Mouse (Mus musculus) testis, adult 10 weeks (tissue): Measurements from ENCODE around the gene Psmd12. TPM values are rescaled to one million over a fixed set of nuclear protein-coding genes. Genes with fewer than 3 reads are reported as not detected.

Experiments used
- polyA plus RNA-seq: library from polyadenylated mRNA; stranded (reverse); fragments of 350-450 nt; fragmentation: Illumina TruSeq; extraction: RNeasy Lipid Tissue Mini Kit (QIAGEN cat#74804); gene quantifications from one replicate; pipeline ENCODE4 v1.2.3, GENCODE M21; 2014; ENCODE audit warnings: low read depth, low replicate concordance

Gene Psmd12
- polyA plus RNA-seq = 205 TPM

DNA sequence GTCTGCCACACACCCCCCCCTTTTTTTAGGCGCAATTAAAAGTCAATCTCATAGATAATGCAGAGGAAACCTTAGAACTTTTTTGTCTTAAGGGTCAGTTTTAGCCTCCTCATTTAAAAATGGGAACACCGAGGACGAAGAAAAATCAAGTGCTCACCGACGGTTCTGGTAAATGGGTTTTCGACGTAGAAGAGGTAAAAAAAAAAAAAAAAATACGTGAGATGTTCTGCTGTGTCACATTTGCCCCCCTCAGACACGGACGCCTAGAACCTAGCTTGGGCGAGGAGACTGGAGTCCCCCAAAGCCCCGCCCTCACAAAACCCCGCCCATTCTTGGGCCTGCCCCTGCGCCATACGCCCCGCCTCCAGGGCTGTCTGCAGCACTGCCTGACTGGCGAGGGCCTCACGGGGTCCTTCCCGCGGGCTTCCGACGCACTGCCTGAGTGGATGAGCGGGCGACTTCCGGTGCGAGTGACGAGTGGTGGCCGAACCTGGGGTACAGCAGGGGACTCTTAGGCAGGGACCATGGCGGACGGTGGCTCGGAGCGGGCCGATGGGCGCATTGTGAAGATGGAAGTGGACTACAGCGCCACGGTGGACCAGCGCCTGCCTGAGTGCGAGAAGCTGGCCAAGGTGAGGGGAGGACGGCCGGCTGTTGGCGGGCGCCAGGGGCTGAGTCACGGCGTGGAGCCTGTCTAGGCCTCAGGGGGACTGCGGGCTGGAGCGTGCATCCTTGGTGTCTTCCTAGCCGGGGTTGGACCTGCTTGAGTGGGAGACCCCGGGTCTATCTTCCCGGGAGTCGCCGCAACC, at the start of gene Psmd12:
TSS of gene Psmd12 (plus strand) at position 432 of the 809 bp plus-strand sequence.

GRCm38 (mm10) chr11:107470521-107471041, 8.7 kb upstream of the Psmd12 start, which contains the start of gene Pitpnc1:
Gene Pitpnc1 (minus strand): TSS chr11:107470699.

DNA sequence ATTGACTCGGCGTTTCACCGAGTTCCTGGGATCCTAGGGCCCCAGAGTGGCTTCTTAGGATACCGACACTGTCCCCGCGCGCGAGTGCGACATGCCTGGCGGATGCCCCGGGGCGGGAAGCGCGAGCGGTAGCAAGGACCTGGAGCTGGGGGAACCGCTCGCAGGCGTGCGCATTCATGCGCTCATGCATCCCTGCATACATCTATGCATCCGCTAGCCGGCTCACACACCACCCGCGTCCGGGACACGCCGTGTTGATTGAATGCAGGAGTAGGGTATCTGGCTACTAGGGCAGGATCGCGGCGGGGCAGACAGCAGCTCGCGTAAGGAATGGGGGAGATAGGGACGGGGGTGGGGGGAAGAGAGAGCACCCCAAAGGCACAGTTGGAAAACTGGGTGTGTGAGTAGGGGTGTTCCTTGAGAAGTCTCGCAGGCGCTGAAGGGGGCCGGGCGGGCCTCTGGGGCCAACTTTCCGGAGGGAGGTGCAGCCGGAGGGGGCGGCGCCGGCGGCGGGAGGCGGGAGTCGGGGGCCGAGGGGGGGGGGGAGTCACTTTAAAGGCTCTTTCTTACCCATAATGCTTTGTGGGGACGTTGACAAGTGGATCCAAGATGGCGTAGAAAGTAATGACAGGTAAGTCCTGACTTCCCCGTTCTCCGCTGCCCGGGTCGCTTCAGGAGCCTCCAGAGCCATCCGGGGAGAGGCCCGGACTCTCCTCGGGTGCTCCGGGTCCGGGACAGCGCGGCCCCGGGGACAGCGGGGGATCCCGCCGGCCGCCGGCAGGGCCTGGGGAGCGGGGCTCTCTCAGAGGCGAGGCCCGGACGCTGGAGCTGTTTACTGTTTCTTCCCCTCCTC, 68.3 kb downstream of the Psmd12 start, which contains the start of gene Helz:
TSS of gene Helz (plus strand) at position 580 of the 853 bp plus-strand sequence.

Other genes starting within 250 kb of the Psmd12 start
- 4.6 TPM for gene Pitpnc1, start 8.8 kb upstream of the Psmd12 start, polyA plus RNA-seq
- gene Helz, start 68.4 kb downstream of the Psmd12 start, polyA plus RNA-seq = 16.6 TPM
- gene Cacng1, start 237.0 kb downstream of the Psmd12 start, polyA plus RNA-seq = not detected